ENCODE assay signal across 1 mouse cellular context in the genomic region with DNA sequence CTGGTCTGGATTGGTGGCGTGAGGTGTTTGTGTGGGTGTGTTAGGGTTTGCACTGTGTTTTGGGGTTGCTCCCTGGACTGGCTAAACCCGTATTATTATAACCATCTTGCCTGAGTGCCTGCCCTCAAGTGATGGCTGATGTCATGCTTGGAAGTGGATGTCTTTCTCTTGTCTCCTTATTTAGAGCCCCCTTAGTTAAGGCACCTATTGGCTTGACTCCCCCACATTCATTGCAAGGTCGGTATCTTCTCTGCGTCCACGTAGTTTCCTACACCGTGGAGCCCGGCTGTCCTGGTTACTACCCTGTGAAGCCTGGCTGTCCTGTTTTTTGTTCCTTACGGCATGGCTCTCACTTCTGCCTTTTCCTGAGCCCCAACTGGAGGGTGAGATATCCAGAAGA.
TF ChIP-seq lines count a peak whose summit lies in the region.

No protein-coding gene starts in this region.

TF ChIP-seq in MEL, 35 proteins besides CTCF, POLR2A, EP300 and RAD21:
- TF ChIP-seq POLR2AphosphoS5 (IDR thresholded peaks at IDR 0.05; ENCODE audit: borderline replicate concordance, low read depth, low read length) (no peak), HCFC1 (IDR thresholded peaks at IDR 0.05; ENCODE audit: low read depth, low read length) (no peak), USF1 (IDR thresholded peaks at IDR 0.05; ENCODE audit: low read depth, low read length) (no peak), POLR2AphosphoS2 (IDR thresholded peaks at IDR 0.05; ENCODE audit: low read length) (no peak), TAL1 (IDR thresholded peaks at IDR 0.05; ENCODE audit: low read length) (no peak), JUND (IDR thresholded peaks at IDR 0.05; ENCODE audit: low read depth, low read length) (no peak), CHD1 (IDR thresholded peaks at IDR 0.05; ENCODE audit: low read depth, low read length) (no peak), ZKSCAN1 (IDR thresholded peaks at IDR 0.05; ENCODE audit: low read depth, low read length) (no peak), RCOR1 (IDR thresholded peaks at IDR 0.05; ENCODE audit: low read depth, low read length) (no peak), ELF1 (IDR thresholded peaks at IDR 0.05; ENCODE audit: low read depth, low read length) (no peak), BHLHE40 (IDR thresholded peaks at IDR 0.05; ENCODE audit: borderline replicate concordance, low read depth, low read length) (no peak), UBTF (IDR thresholded peaks at IDR 0.05; ENCODE audit: borderline replicate concordance, insufficient read depth, low read depth, low read length) (no peak), E2F4 (IDR thresholded peaks at IDR 0.05; ENCODE audit: borderline replicate concordance, low read depth, low read length) (no peak), MEF2A (IDR thresholded peaks at IDR 0.05; ENCODE audit: extremely low read depth, insufficient replicate concordance, low read depth, low read length, poor library complexity, severe bottlenecking) (no peak), GABPA (IDR thresholded peaks at IDR 0.05; ENCODE audit: low read depth, low read length) (no peak), CHD2 (IDR thresholded peaks at IDR 0.05; ENCODE audit: low read length) (no peak), NRF1 (IDR thresholded peaks at IDR 0.05; ENCODE audit: insufficient read depth, low read depth, low read length, poor library complexity, severe bottlenecking) (no peak), ZC3H11A (IDR thresholded peaks at IDR 0.05; ENCODE audit: low read depth, low read length) (no peak)
